Mouse (Mus musculus): ENCODE results near the gene Ndufb4.

Gene Ndufb4

GRCm38 (mm10) chr16:37677586-37677985, 23.3 kb upstream of the Ndufb4 start:
- no peak for DNase-seq (ENCODE audit: low read depth, low spot score)

GRCm38 (mm10) chr16:37676677-37677072, 22.4 kb upstream of the Ndufb4 start:
- DNase-seq (ENCODE audit: low read depth, low spot score): no peak

- peak; percentile 93 for DNase-seq (ENCODE audit: low read depth, low spot score)
Observed at GRCm38 (mm10) chr16:37676024-37676676, 21.9 kb upstream of the Ndufb4 start.

GRCm38 (mm10) chr16:37675326-37675725, 21.1 kb upstream of the Ndufb4 start:
- DNase-seq (ENCODE audit: low read depth, low spot score): no peak

- no peak for DNase-seq (ENCODE audit: low read depth, low spot score)
Observed at GRCm38 (mm10) chr16:37670666-37671283, 16.5 kb upstream of the Ndufb4 start.

- no peak for DNase-seq (ENCODE audit: low read depth, low spot score)
Observed at GRCm38 (mm10) chr16:37665394-37665935, 11.2 kb upstream of the Ndufb4 start.

GRCm38 (mm10) chr16:37663643-37664459, 9.6 kb upstream of the Ndufb4 start:
- DNase-seq (ENCODE audit: low read depth, low spot score): peak; percentile 47

GRCm38 (mm10) chr16:37656796-37657195, 2.5 kb upstream of the Ndufb4 start:
- no peak for DNase-seq (ENCODE audit: low read depth, low spot score)

GRCm38 (mm10) chr16:37655756-37656347, 1.6 kb upstream of the Ndufb4 start:
- peak; percentile 55 for DNase-seq (ENCODE audit: low read depth, low spot score)

GRCm38 (mm10) chr16:37654831-37655455, 690 bp upstream of the Ndufb4 start:
- DNase-seq (ENCODE audit: low read depth, low spot score): no peak

GRCm38 (mm10) chr16:37653058-37653457, 1.2 kb downstream of the Ndufb4 start:
- no peak for DNase-seq (ENCODE audit: low read depth, low spot score)

- no peak for DNase-seq (ENCODE audit: low read depth, low spot score)
Observed at GRCm38 (mm10) chr16:37652654-37653053, 1.6 kb downstream of the Ndufb4 start.

- DNase-seq (ENCODE audit: low read depth, low spot score): no peak
Observed at GRCm38 (mm10) chr16:37651467-37651866, 2.8 kb downstream of the Ndufb4 start.

- no peak for DNase-seq (ENCODE audit: low read depth, low spot score)
Observed at GRCm38 (mm10) chr16:37649068-37649467, 5.2 kb downstream of the Ndufb4 start.

GRCm38 (mm10) chr16:37647936-37648335, 6.3 kb downstream of the Ndufb4 start:
- no peak for DNase-seq (ENCODE audit: low read depth, low spot score)

- peak; percentile 77 for DNase-seq (ENCODE audit: low read depth, low spot score)
Observed at GRCm38 (mm10) chr16:37647067-37647466, 7.2 kb downstream of the Ndufb4 start.

GRCm38 (mm10) chr16:37645799-37646198, 8.5 kb downstream of the Ndufb4 start:
- DNase-seq (ENCODE audit: low read depth, low spot score): no peak

- no peak for DNase-seq (ENCODE audit: low read depth, low spot score)
Observed at GRCm38 (mm10) chr16:37645211-37645610, 9.0 kb downstream of the Ndufb4 start.

- no peak for DNase-seq (ENCODE audit: low read depth, low spot score)
Observed at GRCm38 (mm10) chr16:37644486-37644885, 9.8 kb downstream of the Ndufb4 start.

- DNase-seq (ENCODE audit: low read depth, low spot score): peak; percentile 92
Observed at GRCm38 (mm10) chr16:37640522-37640921, 13.7 kb downstream of the Ndufb4 start.

- no peak for DNase-seq (ENCODE audit: low read depth, low spot score)
Observed at GRCm38 (mm10) chr16:37637802-37638201, 16.5 kb downstream of the Ndufb4 start.
